Mouse (Mus musculus) ZHBTc4 (cell line): ENCODE measurements at regions not wholly inside any gene's neighbourhood (a gene's known extent, or its start where the extent isn't known, plus 50 kb on each side); places are given as distances from the start of the nearest gene placed in this dataset.
A peak's percentile ranks its signal among the peaks of the same experiment; 100 is the strongest.

Source experiments
- DNase-seq: peaks from one replicate; pipeline ENCODE4 v3.0.0-alpha.2; 2011; ENCODE audit warnings: low read depth, low spot score

DNA sequence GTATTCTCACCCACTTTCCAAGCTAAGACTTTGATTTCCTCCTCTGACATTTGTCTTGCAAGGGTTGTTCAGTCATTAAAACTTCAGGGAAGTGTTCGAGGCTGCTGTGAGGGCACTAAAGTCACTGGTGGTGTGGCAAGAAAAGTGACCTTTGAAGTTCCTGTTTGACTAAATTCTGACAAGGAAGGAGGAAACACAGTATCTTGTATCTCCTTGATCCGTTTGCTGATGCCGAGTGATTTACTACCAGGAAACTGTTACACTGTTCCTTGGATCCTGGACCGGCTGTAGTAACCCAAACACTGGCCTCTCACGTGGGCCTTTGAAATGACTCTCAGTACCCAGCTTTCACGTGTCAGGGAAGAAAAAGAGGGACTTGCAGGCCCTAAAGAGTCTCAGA, 53.5 kb upstream of the Ralgapa2 start:
- DNase-seq = no peak

GRCm38 (mm10) chr2:146568171-146568842, 56.2 kb upstream of the Ralgapa2 start:
- no peak for DNase-seq

DNA sequence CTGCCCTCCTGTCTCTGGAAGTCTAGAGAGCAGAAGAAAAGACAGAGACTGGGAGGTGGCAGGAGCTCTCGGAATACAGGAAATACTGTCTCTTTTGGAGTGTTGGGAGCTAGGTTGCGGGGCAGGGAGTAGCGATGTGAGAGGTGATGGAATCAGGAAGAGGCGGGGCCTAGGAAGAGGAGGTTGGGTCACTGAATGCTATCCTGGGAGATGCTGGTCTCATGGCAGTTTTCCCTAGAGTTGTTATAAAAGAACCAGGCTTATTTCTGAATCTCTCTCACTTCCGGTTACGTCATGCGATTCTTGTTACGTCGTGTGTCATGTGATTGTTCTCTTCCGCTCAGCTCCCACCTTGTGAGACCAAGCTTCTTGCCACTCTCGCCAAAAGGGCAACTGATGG, 58.9 kb upstream of the Ralgapa2 start:
- DNase-seq = peak; percentile 11

GRCm38 (mm10) chr2:146571857-146572256, 59.7 kb upstream of the Ralgapa2 start:
- no peak for DNase-seq

GRCm38 (mm10) chr2:146575610-146576297, 63.6 kb upstream of the Ralgapa2 start:
- DNase-seq = no peak

DNA sequence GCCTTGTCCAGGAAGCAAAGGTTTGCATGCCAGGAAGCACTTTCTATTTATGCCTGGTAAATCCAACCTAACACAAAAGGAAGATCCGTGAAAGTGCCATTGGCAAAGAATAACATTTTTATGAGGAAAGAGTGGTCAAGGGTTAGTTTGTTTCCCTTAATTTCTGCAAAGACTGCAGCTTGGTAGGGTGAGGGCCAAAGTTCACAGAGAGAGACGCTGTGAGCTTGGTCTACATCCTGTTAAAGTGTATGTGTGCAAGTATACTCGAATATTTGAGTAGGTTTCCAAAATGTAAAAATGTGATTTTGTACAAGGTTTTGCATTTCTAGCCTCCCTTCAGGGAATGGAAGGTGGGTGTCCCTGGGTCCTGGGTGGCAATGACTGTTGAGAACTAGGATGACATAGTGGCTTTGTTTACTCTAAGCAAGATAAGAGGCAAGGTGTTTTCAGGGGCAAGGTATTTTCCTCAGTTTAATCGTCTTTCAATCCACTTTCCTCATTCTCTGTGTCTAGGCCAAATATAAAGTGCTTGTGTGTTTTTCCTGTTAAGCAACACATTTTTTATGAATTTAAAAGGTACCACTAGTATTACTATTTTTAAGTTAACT, 64.3 kb upstream of the Ralgapa2 start:
- no peak for DNase-seq

DNA sequence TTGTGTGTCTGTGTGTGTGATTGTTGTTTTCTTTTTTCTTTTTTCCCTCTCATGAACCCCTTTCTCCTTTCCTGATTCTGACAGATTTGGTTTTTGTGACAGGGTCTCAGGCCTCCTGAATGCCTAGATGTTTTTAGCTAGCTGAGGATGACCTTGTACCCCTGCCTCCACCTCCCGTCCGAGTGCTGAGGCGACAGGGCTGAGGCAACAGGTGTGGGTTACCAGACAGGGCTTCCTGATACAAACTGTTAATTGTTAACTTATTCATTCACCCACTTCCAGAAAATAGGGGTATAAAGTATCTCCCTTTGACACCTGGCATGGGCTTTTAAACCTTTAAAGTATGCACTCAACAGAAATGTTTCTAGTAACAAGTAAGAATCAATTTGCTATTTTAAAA, 65.0 kb upstream of the Ralgapa2 start:
- DNase-seq = no peak

DNA sequence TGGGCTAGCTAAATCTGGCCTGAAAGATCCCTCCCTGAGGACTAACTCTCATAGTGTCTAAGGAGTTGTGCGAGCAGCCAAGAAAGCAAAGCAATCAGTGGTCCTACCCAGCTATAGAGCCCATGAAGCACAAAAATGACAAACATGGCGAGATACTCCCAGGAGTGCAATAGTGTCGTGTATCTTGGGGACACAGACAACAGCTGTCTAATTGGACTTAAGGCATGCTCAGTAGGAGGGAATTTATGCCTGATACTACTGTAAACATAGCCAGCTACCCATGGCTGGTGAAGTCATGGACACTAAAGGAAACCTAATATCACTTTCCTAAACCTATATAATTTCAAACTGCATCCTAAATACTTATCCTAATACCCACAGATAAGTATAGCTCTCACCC, 69.1 kb upstream of the Ralgapa2 start:
- no peak for DNase-seq

- no peak for DNase-seq
These were observed 71.8 kb upstream of the Ralgapa2 start for GRCm38 (mm10) chr2:146583807-146584388.

DNA sequence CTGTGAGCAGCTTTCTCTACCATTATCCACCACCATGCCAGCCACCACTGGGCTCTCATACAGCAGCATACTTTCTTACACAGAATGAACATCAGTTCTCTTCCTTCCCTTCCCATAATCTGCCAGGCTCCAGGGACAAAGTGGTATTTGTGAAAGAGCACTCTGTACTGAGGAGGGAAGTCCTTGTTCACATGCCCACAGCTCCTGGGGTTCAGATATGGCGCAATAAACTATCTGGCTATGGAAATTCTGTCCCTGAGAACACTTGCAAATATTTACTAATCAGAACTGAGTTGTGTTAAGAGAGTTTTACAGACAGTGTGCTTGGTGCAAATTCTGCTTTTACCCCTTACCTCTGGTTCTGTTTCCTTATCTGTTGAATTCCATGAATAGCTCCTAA, 74.2 kb upstream of the Ralgapa2 start:
- no peak for DNase-seq

DNA sequence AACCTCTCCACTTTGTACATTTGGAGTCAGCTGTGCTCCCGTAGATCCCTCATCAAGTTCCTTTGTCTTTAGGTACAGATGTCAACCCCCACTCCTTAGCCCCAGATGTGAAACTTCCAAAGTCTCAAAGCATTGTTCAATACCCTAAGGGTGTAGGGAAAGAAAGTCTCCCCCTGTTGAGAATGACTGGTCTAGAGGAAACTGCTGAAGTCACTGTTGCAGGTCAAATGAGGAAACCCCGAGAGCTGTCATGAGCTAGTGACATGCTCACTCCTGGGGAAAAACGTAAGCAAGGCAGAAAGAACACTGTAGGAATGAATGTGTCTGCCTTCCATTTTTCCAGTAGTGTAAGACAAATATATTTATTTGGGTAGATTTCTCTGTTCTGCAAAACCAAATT, 74.8 kb upstream of the Ralgapa2 start:
- DNase-seq = no peak

- no peak for DNase-seq
These were observed 77.7 kb upstream of the Ralgapa2 start for GRCm38 (mm10) chr2:146589860-146590259.

- DNase-seq = no peak
These were observed 81.1 kb upstream of the Ralgapa2 start for GRCm38 (mm10) chr2:146593291-146593690.

DNA sequence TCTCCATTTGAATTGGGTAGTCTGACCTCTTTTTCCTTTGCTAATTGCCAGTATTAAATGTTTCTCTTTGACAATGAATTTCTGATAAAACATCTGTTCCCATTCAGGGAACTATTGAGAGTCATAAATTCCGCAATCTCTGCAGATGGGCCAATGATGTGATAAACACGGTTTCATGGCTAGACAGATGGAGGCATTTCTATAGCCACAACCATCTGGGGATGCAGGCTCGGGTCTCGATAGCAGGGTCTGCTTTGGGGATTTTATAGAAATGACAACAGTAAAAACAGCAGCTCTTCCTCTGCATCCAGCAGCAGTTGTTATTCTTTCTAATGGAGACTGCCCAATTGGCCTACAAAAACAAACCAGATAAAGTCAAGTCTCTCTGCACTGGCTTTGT, 82.1 kb upstream of the Ralgapa2 start:
- no peak for DNase-seq

GRCm38 (mm10) chr2:146595673-146596072, 83.5 kb upstream of the Ralgapa2 start:
- DNase-seq = no peak

GRCm38 (mm10) chr2:146606170-146606569, 94.0 kb upstream of the Ralgapa2 start:
- DNase-seq = no peak

GRCm38 (mm10) chr2:146610896-146611295, 98.8 kb upstream of the Ralgapa2 start:
- peak; percentile 53 for DNase-seq

DNA sequence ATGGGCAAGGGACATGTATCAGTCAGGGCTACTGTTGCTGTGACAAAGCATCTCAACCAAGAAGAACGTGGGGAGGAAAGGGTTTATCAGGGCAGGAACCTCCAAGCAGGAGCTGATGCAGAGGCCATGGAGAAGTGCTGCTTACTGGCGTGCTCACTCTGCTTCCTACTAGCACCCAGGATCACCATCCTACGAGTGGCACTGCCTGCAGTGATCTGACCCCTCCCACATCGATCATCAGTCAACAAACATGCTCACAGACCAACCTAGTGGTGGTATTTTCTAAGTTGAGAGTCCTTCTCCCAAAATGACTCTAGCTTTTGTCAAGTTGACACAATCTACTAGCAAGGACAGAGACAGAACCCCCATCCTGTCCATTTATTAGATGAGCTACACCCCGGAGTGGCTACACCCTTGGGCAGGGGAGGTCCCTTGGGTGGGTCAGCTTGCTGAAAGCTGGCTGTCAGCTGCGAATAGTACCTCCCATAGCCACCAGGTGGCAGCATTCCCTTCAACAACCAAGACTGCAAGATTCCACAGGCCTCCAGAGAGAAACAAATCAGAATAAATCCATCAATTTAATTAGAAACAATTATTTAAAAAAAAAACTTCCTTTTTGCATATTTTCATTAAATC, 99.9 kb upstream of the Ralgapa2 start:
- DNase-seq = peak; percentile 87

GRCm38 (mm10) chr2:146612522-146613288, 100.6 kb upstream of the Ralgapa2 start:
- DNase-seq = peak; percentile 69

DNA sequence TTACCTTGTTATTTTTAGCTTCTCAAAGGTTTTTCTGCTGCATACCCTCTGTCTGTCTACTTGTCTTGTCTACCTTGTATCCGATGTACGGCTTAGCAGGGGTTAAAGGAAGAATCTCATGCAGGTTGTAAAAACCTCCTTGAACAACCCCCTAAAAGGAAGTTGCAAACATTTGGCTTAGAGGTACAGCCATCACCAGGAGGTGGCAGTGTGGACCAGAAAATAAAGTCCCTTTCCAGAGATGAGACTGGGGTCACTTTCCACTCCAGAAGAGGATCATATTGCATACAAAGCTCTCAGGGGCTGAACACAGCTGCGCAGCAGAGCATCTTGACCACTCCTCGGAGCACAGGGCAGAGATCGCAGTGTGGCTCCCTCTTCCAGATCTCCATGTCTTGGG, 109.0 kb upstream of the Ralgapa2 start:
- DNase-seq = peak; percentile 84

- DNase-seq = no peak
These were observed 110.9 kb upstream of the Ralgapa2 start for GRCm38 (mm10) chr2:146623052-146623451.
